8 mouse cellular contexts compared by ENCODE assay signal in genomic region chr9:57562896-57563372, GRCm38 (mm10). TPM values are rescaled to one million over a fixed set of nuclear protein-coding genes. Genes with fewer than 3 reads are reported as not detected.
A peak's percentile ranks its signal among the peaks of the same experiment; 100 is the strongest.
DNase-seq lines count a peak whose midpoint lies in the region; ATAC-seq lines count a peak whose summit lies in the region.

No protein-coding gene starts in this region.

- DNase-seq in right cerebral cortex, adult 18-20 months = peak; percentile 51
- no peak for DNase-seq in right cerebral cortex, postnatal 10 days (ENCODE audit: low spot score in 2 of 2)
- peak; percentile 65 to 81 for DNase-seq in heart, adult 9 months (ENCODE audit: low spot score in 2 of 2)
- DNase-seq in thymus, postnatal 36 days = no peak
- no peak for DNase-seq in thymus, postnatal 4 days
- no peak for DNase-seq in cerebellum, postnatal 25 days

- 0 out of 2 replicates have a peak, but pooled peaks cover under 1% of the 10 kb centered on the region for H3K36me3 ChIP-seq in kidney, embryonic 16.5 days (ENCODE audit: insufficient read depth, low read length)
- peaks cover 12% of the 10 kb centered on the region for H3K36me3 ChIP-seq in macrophage (ENCODE audit: inconsistent target)

- H3K79me2 ChIP-seq in macrophage (ENCODE audit: inconsistent target) = peaks cover 62% of the 10 kb centered on the region

- H3K4me2 ChIP-seq in kidney, embryonic 16.5 days (replicated peaks; ENCODE audit: low read depth, low read length) = peak overlapping the region; percentile 69

- peak overlapping the region; percentile 77 for H3K27ac ChIP-seq in kidney, embryonic 16.5 days (ENCODE audit: low read length)
- peak overlapping the region; percentile 84 for H3K27ac ChIP-seq in macrophage

- 0 out of 2 replicates have a peak, but pooled peaks cover 3% of the 10 kb centered on the region for H3K27me3 ChIP-seq in kidney, embryonic 16.5 days (ENCODE audit: insufficient read depth, low read length)

- peaks cover 52% of the 10 kb centered on the region for H3K4me1 ChIP-seq in kidney, embryonic 16.5 days (ENCODE audit: insufficient read depth, low read length)

- H3K9me3 ChIP-seq in kidney, embryonic 16.5 days (ENCODE audit: low read length) = no peaks in the 10 kb centered on the region

- no peak overlapping the region for H3K4me3 ChIP-seq in kidney, embryonic 16.5 days (ENCODE audit: low read length)
- H3K4me3 ChIP-seq in macrophage (ENCODE audit: inconsistent target) = peak overlapping the region; percentile 67; the same call in 1 of the 2 replicates

- no peak for ATAC-seq in kidney, embryonic 16.5 days (ENCODE audit: low FRiP score, low TSS enrichment)

- H3K9ac ChIP-seq in kidney, embryonic 16.5 days (replicated peaks; ENCODE audit: low read length) = 0 out of 2 replicates have a peak overlapping the region, but pooled peaks have one; percentile 17

- 47% methylated on average over 4 of the region's 4 CpGs for WGBS in kidney, embryonic 16.5 days
- WGBS in macrophage (ENCODE audit: missing documents) = 41% methylated on average over 4 of the region's 4 CpGs

RNA-seq across cellular contexts. Expression of gene Scamp2, which starts 2.2 kb away (rescaled TPM):
- polyA plus RNA-seq in kidney, embryonic 16.5 days (2015; fragmentation: Nextera tagmentation; extraction: Ambion mirVana) = 93.4 and 101 TPM in 2 replicates
- 100 to 1,000 TPM in 12 of 26 experiments, 10 to 100 TPM in 14; 36.1 to 197 (median 92.2) TPM for total RNA-seq in macrophage (2018; cell fraction: chromatin; rRNA removed)
- total RNA-seq in macrophage (2018; cell fraction: cytosol; rRNA removed) = 100 to 1,000 TPM; 134 to 249 (median 184) TPM
- 100 to 1,000 TPM in 23 of 26 experiments, 10 to 100 TPM in 3; 90.1 to 273 (median 166) TPM for total RNA-seq in macrophage (2018; cell fraction: nucleus; rRNA removed)
- 90.8 to 189 TPM (median 140 TPM) in 3 replicates for polyA plus RNA-seq in macrophage (2018)

RNA-seq across cellular contexts. Expression of gene Mpi, which starts 10.4 kb away (rescaled TPM):
- polyA plus RNA-seq in kidney, embryonic 16.5 days (2015; fragmentation: Nextera tagmentation; extraction: Ambion mirVana) = 54.6 and 57.2 TPM in 2 replicates
- 100 to 1,000 TPM in 1 of 26 experiments, 10 to 100 TPM in 20, 1 to 10 TPM in 5; 4.2 to 108 (median 38.6) TPM for total RNA-seq in macrophage (2018; cell fraction: chromatin; rRNA removed)
- total RNA-seq in macrophage (2018; cell fraction: cytosol; rRNA removed) = 10 to 100 TPM; 11.2 to 33.5 (median 18.7) TPM
- 10 to 100 TPM in 24 of 26 experiments, 1 to 10 TPM in 2; 6.2 to 65.3 (median 32.2) TPM for total RNA-seq in macrophage (2018; cell fraction: nucleus; rRNA removed)
- polyA plus RNA-seq in macrophage (2018) = 16.5 to 25.5 TPM (median 20.0 TPM) in 3 replicates

RNA-seq across cellular contexts. Expression of gene Fam219b, which starts 25.6 kb away (rescaled TPM):
- polyA plus RNA-seq in kidney, embryonic 16.5 days (2015; fragmentation: Nextera tagmentation; extraction: Ambion mirVana) = 19.0 and 19.8 TPM in 2 replicates
- 10 to 100 TPM in 15 of 26 experiments, 1 to 10 TPM in 11; 3.6 to 67.2 (median 11.0) TPM for total RNA-seq in macrophage (2018; cell fraction: chromatin; rRNA removed)
- total RNA-seq in macrophage (2018; cell fraction: cytosol; rRNA removed) = 10 to 100 TPM in 17 of 26 experiments, 1 to 10 TPM in 9; 5.3 to 20.2 (median 14.4) TPM
- 10 to 100 TPM in 15 of 26 experiments, 1 to 10 TPM in 11; 3.8 to 42.8 (median 12.3) TPM for total RNA-seq in macrophage (2018; cell fraction: nucleus; rRNA removed)
- 11.2 to 20.8 TPM (median 15.2 TPM) in 3 replicates for polyA plus RNA-seq in macrophage (2018)

RNA-seq across cellular contexts. Expression of gene Ulk3, which starts 26.3 kb away (rescaled TPM):
- polyA plus RNA-seq in kidney, embryonic 16.5 days (2015; fragmentation: Nextera tagmentation; extraction: Ambion mirVana) = 18.3 and 22.7 TPM in 2 replicates
- 100 to 1,000 TPM in 7 of 26 experiments, 10 to 100 TPM in 19; 19.9 to 114 (median 65.5) TPM for total RNA-seq in macrophage (2018; cell fraction: chromatin; rRNA removed)
- 10 to 100 TPM in 7 of 26 experiments, 1 to 10 TPM in 19; 5.4 to 12.8 (median 8.9) TPM for total RNA-seq in macrophage (2018; cell fraction: cytosol; rRNA removed)
- 10 to 100 TPM; 10.9 to 71.5 (median 34.3) TPM for total RNA-seq in macrophage (2018; cell fraction: nucleus; rRNA removed)
- 6.1 to 12.5 TPM (median 6.5 TPM) in 3 replicates for polyA plus RNA-seq in macrophage (2018)

RNA-seq across cellular contexts. Expression of gene Cox5a, which starts 41.9 kb away (rescaled TPM):
- polyA plus RNA-seq in kidney, embryonic 16.5 days (2015; fragmentation: Nextera tagmentation; extraction: Ambion mirVana) = 670 and 691 TPM in 2 replicates
- total RNA-seq in macrophage (2018; cell fraction: chromatin; rRNA removed) = 100 to 1,000 TPM in 1 of 26 experiments, 10 to 100 TPM in 25; 39.5 to 113 (median 62.9) TPM
- 100 to 1,000 TPM; 214 to 682 (median 384) TPM for total RNA-seq in macrophage (2018; cell fraction: cytosol; rRNA removed)
- total RNA-seq in macrophage (2018; cell fraction: nucleus; rRNA removed) = 100 to 1,000 TPM in 14 of 26 experiments, 10 to 100 TPM in 12; 58.3 to 250 (median 112) TPM
- polyA plus RNA-seq in macrophage (2018) = 93.1 to 404 TPM (median 403 TPM) in 3 replicates

Comparison
In these comparisons a context has a peak if more than half of its experiments do, and no peak if none do; other contexts are left out.
1. DNase-seq: peak in right cerebral cortex, adult 18-20 months (single experiment) and heart, adult 9 months (2 of 2); none in right cerebral cortex, postnatal 10 days (0 of 2), thymus, postnatal 36 days (0 of 2), thymus, postnatal 4 days (single experiment) and cerebellum, postnatal 25 days (0 of 2).